Mouse (Mus musculus): ENCODE measurements around the gene Reln.

DNA sequence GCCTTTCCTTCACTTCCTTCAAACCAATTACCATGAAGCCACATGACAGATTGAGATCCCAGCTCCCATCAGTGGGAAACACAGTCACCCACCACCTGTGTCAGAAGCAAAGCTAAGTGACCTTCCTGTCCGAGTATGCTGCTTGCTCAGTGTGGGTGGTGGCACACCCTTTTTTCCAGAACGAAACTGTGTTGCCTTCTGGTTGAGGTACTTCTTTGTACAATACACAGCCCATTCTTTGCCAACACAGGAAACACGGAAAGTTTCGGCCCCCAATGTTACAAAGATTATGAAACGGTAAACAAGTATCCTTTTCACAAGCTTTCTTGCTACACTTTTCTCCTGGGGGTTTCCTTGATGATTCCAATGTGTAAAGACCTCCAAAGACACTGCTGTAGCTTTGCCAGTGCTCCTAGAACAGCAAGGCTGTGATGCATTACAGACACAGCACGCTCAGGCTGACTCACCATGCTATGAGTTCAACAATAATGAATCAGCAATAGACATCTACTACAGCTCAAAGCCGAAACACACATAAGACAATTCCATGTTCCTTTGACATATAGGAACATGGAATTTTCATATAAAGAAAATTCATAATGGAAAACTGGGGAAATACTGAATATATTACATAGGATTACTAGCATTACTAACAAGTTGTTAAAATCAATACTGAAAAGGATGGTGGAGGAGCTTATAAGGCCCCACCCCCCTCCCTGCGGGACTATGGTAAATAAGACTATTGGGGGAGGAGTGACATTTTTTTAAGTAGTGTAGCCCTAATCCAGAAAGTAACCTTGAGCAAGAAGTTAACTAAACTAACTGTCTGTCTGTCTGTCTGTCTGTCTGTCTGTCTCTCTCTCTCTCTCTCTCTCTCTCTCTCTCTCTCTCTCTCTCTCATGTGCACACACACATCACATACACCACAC, 15.8 kb downstream of the Reln start:
- TF ChIP-seq CTCF (IDR thresholded peaks at IDR 0.05; ENCODE audit: borderline replicate concordance, insufficient read depth, low read depth, low read length) = no peak
- no peak for TF ChIP-seq POLR2A (IDR thresholded peaks at IDR 0.05; ENCODE audit: borderline replicate concordance, insufficient read depth, low read length)

Measured in cerebellum, adult 2 months (tissue).